Mouse (Mus musculus): ENCODE measurements at regions not wholly inside any gene's neighbourhood (a gene's known extent, or its start where the extent isn't known, plus 50 kb on each side); places are given as distances from the start of the nearest gene placed in this dataset.

GRCm38 (mm10) chr2:133279275-133279674, 272.7 kb upstream of the Bmp2 start:
- ATAC-seq (ENCODE audit: low FRiP score, low TSS enrichment) (no peak), DNase-seq (no peak)
- Histone ChIP-seq H3K27me3 (ENCODE audit: control insufficient read depth, insufficient read depth, low read length) (no peaks in the 10 kb centered on the region), H3K4me3 (replicated peaks; ENCODE audit: low read depth, low read length) (no peak overlapping the region), H3K9me3 (ENCODE audit: control insufficient read depth, low read length) (no peaks in the 10 kb centered on the region), H3K36me3 (ENCODE audit: control insufficient read depth, insufficient read depth, low read length) (no peaks in the 10 kb centered on the region), H3K27ac (replicated peaks; ENCODE audit: low read depth, low read length) (no peak overlapping the region), H3K4me2 (ENCODE audit: low read length) (no peak overlapping the region), H3K9ac (replicated peaks; ENCODE audit: low read length) (no peak overlapping the region), H3K4me1 (ENCODE audit: control insufficient read depth, insufficient read depth, low read length) (no peaks in the 10 kb centered on the region)
- WGBS, result 87% methylated on average over 4 of the region's 4 CpGs

DNA sequence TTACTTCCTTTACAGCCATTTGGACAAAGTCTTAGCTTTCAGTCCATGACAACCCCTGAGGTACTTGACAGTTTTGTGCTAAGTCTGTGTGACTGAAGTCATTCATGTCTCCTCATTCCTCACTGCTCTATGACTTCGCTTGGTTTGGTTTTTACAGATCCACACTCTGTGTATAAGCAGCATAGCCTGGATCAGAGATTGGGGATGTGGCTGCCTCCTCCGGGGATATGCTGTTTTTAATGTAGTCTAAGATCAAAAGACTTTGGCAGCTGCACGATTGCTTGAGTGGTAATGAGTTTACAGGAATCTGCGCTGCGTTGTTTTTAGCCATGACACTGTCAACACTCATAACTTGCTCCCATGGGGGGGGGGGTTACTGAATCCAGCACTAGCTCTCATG, 269.3 kb upstream of the Bmp2 start:
- Histone ChIP-seq H3K36me3 (ENCODE audit: control insufficient read depth, insufficient read depth, low read length) (no peaks in the 10 kb centered on the region), H3K27me3 (ENCODE audit: control insufficient read depth, insufficient read depth, low read length) (no peaks in the 10 kb centered on the region), H3K4me3 (replicated peaks; ENCODE audit: low read depth, low read length) (no peak overlapping the region), H3K27ac (replicated peaks; ENCODE audit: low read depth, low read length) (no peak overlapping the region), H3K9ac (replicated peaks; ENCODE audit: low read length) (no peak overlapping the region), H3K9me3 (ENCODE audit: control insufficient read depth, low read length) (no peaks in the 10 kb centered on the region), H3K4me1 (ENCODE audit: control insufficient read depth, insufficient read depth, low read length) (no peaks in the 10 kb centered on the region), H3K4me2 (ENCODE audit: low read length) (no peak overlapping the region)
- peak; percentile 38 for DNase-seq
- WGBS, result 50% methylated on average over 5 of the region's 5 CpGs
- no peak for ATAC-seq (ENCODE audit: low FRiP score, low TSS enrichment)

GRCm38 (mm10) chr2:133283709-133284108, 268.2 kb upstream of the Bmp2 start:
- no peak overlapping the region for H3K27ac ChIP-seq (replicated peaks; ENCODE audit: low read depth, low read length)
- H3K27me3 ChIP-seq (ENCODE audit: control insufficient read depth, insufficient read depth, low read length), result no peaks in the 10 kb centered on the region
- H3K9ac ChIP-seq (replicated peaks; ENCODE audit: low read length), result no peak overlapping the region
- WGBS, result 85% methylated on average over 1 of the region's 1 CpGs
- no peak overlapping the region for H3K4me3 ChIP-seq (replicated peaks; ENCODE audit: low read depth, low read length)
- DNase-seq (no peak), ATAC-seq (ENCODE audit: low FRiP score, low TSS enrichment) (no peak)
- H3K36me3 ChIP-seq (ENCODE audit: control insufficient read depth, insufficient read depth, low read length), result no peaks in the 10 kb centered on the region
- H3K9me3 ChIP-seq (ENCODE audit: control insufficient read depth, low read length), result no peaks in the 10 kb centered on the region
- H3K4me2 ChIP-seq (ENCODE audit: low read length), result no peak overlapping the region
- no peaks in the 10 kb centered on the region for H3K4me1 ChIP-seq (ENCODE audit: control insufficient read depth, insufficient read depth, low read length)

DNA sequence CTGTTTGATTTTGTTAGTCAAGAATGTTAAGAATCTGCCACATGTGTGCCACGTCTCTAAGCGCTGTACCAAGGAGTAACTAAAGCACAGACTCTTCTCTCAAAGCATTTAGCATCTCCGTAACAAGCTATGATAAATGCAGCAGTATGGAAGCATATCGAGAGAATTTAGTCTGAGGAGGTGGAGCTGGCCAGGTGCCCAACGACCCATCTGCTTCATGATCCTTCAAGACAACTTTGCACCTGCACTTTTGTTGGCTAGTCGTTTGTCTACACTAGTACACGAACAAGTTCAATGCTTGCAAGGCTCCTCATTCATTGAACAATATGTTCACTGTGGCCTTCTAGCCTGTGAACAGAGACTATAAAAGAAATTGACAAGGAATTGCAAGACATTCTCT, 257.8 kb upstream of the Bmp2 start:
- no peaks in the 10 kb centered on the region for H3K4me1 ChIP-seq (ENCODE audit: control insufficient read depth, insufficient read depth, low read length)
- no peak overlapping the region for H3K9ac ChIP-seq (replicated peaks; ENCODE audit: low read length)
- no peak overlapping the region for H3K27ac ChIP-seq (replicated peaks; ENCODE audit: low read depth, low read length)
- no peak overlapping the region for H3K4me2 ChIP-seq (ENCODE audit: low read length)
- 89% methylated on average over 7 of the region's 7 CpGs for WGBS
- ATAC-seq (ENCODE audit: low FRiP score, low TSS enrichment), result no peak
- H3K9me3 ChIP-seq (ENCODE audit: control insufficient read depth, low read length), result no peaks in the 10 kb centered on the region
- H3K36me3 ChIP-seq (ENCODE audit: control insufficient read depth, insufficient read depth, low read length), result no peaks in the 10 kb centered on the region
- no peak for DNase-seq
- no peak overlapping the region for H3K4me3 ChIP-seq (replicated peaks; ENCODE audit: low read depth, low read length)
- no peaks in the 10 kb centered on the region for H3K27me3 ChIP-seq (ENCODE audit: control insufficient read depth, insufficient read depth, low read length)

- Histone ChIP-seq H3K4me1 (ENCODE audit: control insufficient read depth, insufficient read depth, low read length) (no peaks in the 10 kb centered on the region), H3K9ac (replicated peaks; ENCODE audit: low read length) (no peak overlapping the region), H3K36me3 (ENCODE audit: control insufficient read depth, insufficient read depth, low read length) (no peaks in the 10 kb centered on the region), H3K4me2 (ENCODE audit: low read length) (no peak overlapping the region), H3K4me3 (replicated peaks; ENCODE audit: low read depth, low read length) (no peak overlapping the region), H3K27ac (replicated peaks; ENCODE audit: low read depth, low read length) (no peak overlapping the region), H3K27me3 (ENCODE audit: control insufficient read depth, insufficient read depth, low read length) (no peaks in the 10 kb centered on the region), H3K9me3 (ENCODE audit: control insufficient read depth, low read length) (no peaks in the 10 kb centered on the region)
- 77% methylated on average over 3 of the region's 3 CpGs for WGBS
- no peak for DNase-seq
- no peak for ATAC-seq (ENCODE audit: low FRiP score, low TSS enrichment)
Measured at GRCm38 (mm10) chr2:133305936-133306335, 246.0 kb upstream of the Bmp2 start.

GRCm38 (mm10) chr2:133311001-133311400, 241.0 kb upstream of the Bmp2 start:
- no peaks in the 10 kb centered on the region for H3K27me3 ChIP-seq (ENCODE audit: control insufficient read depth, insufficient read depth, low read length)
- H3K27ac ChIP-seq (replicated peaks; ENCODE audit: low read depth, low read length), result no peak overlapping the region
- no peak overlapping the region for H3K4me3 ChIP-seq (replicated peaks; ENCODE audit: low read depth, low read length)
- no peaks in the 10 kb centered on the region for H3K36me3 ChIP-seq (ENCODE audit: control insufficient read depth, insufficient read depth, low read length)
- no peak overlapping the region for H3K9ac ChIP-seq (replicated peaks; ENCODE audit: low read length)
- no peaks in the 10 kb centered on the region for H3K4me1 ChIP-seq (ENCODE audit: control insufficient read depth, insufficient read depth, low read length)
- ATAC-seq (ENCODE audit: low FRiP score, low TSS enrichment) (no peak), DNase-seq (no peak)
- H3K9me3 ChIP-seq (ENCODE audit: control insufficient read depth, low read length), result no peaks in the 10 kb centered on the region
- H3K4me2 ChIP-seq (ENCODE audit: low read length), result no peak overlapping the region
- 52% methylated on average over 1 of the region's 1 CpGs for WGBS

DNA sequence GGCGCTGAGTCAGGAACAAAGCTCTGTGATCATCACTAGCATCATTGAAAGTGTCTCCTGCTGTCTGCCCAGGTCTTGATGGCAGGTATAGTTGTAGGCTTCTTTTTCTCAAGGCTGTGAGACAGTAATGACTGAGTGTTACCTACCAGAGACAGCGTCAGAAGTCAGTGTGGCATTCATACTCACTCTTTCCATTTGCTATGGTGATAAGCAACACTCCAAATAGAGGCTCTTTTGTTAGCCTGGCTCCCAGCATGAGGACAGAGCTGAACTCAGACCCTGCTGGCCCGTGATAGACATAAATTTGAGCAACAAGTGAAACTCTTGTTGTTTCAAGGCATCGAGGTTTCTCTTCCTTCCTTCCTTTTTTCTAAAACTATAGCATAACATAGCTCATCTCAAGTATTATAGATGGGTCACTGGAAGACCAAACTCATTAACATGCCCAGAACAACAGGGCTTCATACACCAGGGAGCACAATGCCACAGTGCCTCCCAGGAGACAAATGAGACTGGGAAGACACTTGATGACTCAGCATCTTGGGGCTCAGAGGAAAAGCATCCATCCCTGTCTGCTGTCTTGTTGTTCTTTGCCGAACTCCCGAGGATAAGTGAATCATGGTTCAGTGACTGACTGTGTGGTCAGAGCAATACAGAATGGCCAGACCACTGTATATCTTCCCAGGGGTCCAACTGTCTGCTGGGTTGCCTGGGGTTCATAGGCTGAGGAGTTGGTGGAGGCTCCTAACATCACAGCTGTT, 225.5 kb upstream of the Bmp2 start:
- Histone ChIP-seq H3K9me3 (ENCODE audit: control insufficient read depth, low read length) (no peaks in the 10 kb centered on the region), H3K36me3 (ENCODE audit: control insufficient read depth, insufficient read depth, low read length) (no peaks in the 10 kb centered on the region), H3K9ac (replicated peaks; ENCODE audit: low read length) (no peak overlapping the region), H3K27ac (replicated peaks; ENCODE audit: low read depth, low read length) (no peak overlapping the region), H3K27me3 (ENCODE audit: control insufficient read depth, insufficient read depth, low read length) (0 out of 2 replicates have a peak, but pooled peaks cover 3% of the 10 kb centered on the region), H3K4me3 (replicated peaks; ENCODE audit: low read depth, low read length) (no peak overlapping the region), H3K4me1 (ENCODE audit: control insufficient read depth, insufficient read depth, low read length) (no peaks in the 10 kb centered on the region), H3K4me2 (ENCODE audit: low read length) (no peak overlapping the region)
- 52% methylated on average over 6 of the region's 6 CpGs for WGBS
- no peak for DNase-seq
- no peak for ATAC-seq (ENCODE audit: low FRiP score, low TSS enrichment)

DNA sequence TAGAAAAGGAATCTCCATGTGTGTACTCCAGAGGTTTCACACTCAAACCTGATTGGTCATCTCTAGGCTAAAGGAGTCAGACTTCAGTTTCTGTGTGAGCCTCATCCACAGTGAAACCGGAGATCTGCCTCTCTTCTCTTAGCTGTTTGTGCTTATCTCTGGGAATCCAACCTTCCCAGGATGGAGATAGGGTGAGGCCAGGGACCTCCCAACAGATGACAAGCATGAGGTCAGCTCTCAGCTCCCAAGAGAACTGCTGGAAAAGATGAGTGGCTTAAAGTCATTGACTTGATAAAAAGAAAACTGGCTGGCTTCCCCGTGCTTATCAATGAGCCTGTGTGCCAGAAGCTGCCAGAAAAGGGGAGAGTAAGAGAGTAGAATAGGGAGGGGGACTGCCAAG, 224.3 kb upstream of the Bmp2 start:
- 60% methylated on average over 2 of the region's 2 CpGs for WGBS
- Histone ChIP-seq H3K9me3 (ENCODE audit: control insufficient read depth, low read length) (no peaks in the 10 kb centered on the region), H3K27me3 (ENCODE audit: control insufficient read depth, insufficient read depth, low read length) (0 out of 2 replicates have a peak, but pooled peaks cover 3% of the 10 kb centered on the region), H3K4me2 (ENCODE audit: low read length) (no peak overlapping the region), H3K4me3 (replicated peaks; ENCODE audit: low read depth, low read length) (no peak overlapping the region), H3K36me3 (ENCODE audit: control insufficient read depth, insufficient read depth, low read length) (no peaks in the 10 kb centered on the region), H3K27ac (replicated peaks; ENCODE audit: low read depth, low read length) (no peak overlapping the region), H3K4me1 (ENCODE audit: control insufficient read depth, insufficient read depth, low read length) (no peaks in the 10 kb centered on the region), H3K9ac (replicated peaks; ENCODE audit: low read length) (no peak overlapping the region)
- no peak for ATAC-seq (ENCODE audit: low FRiP score, low TSS enrichment)
- DNase-seq, result no peak

DNA sequence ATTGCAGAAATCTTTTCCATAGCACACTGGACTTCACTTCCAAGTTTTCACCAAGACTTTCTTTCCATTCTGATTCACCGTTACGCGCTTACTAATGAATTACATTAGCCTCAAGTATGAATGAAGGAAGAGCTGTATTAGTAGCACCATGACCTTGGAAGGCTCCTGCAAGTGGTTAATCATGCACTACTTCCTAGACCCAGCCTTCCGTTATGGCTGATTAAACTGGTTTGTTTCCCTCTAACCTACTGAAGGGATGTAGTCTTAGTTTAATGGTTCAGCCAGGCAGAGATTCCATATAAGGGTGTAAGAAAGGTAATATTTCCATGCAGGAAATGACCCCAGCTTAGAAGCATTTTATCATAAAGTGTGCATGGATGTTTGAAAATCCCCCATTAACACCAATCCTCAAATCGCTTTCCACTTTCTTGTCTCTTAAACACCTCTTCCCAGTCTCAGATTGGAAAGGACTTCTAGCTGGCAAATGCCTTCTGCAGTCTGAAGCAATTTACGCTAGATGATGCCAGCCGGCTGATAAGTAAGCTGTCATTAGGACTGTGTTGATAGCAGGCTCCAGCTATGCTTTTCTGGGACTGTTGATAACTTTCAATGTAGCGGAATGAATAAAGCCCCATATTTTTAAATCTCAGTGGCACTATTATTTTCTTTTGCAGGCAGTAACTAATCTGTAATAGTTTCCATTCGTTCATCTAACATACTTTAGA, 215.6 kb upstream of the Bmp2 start:
- H3K4me2 ChIP-seq (ENCODE audit: low read length), result no peak overlapping the region
- no peak overlapping the region for H3K4me3 ChIP-seq (replicated peaks; ENCODE audit: low read depth, low read length)
- ATAC-seq (ENCODE audit: low FRiP score, low TSS enrichment) (no peak), DNase-seq (no peak)
- no peaks in the 10 kb centered on the region for H3K36me3 ChIP-seq (ENCODE audit: control insufficient read depth, insufficient read depth, low read length)
- peaks cover 9% of the 10 kb centered on the region; the same call in 1 of the 2 replicates for H3K27me3 ChIP-seq (ENCODE audit: control insufficient read depth, insufficient read depth, low read length)
- WGBS, result 90% methylated on average over 9 of the region's 9 CpGs
- no peaks in the 10 kb centered on the region for H3K9me3 ChIP-seq (ENCODE audit: control insufficient read depth, low read length)
- no peaks in the 10 kb centered on the region for H3K4me1 ChIP-seq (ENCODE audit: control insufficient read depth, insufficient read depth, low read length)
- H3K27ac ChIP-seq (replicated peaks; ENCODE audit: low read depth, low read length), result no peak overlapping the region
- no peak overlapping the region for H3K9ac ChIP-seq (replicated peaks; ENCODE audit: low read length)
